Mouse (Mus musculus): ENCODE data around the gene Mtus2. TPM values are rescaled to one million over a fixed set of nuclear protein-coding genes. Genes with fewer than 3 reads are reported as not detected.

Gene Mtus2
- total RNA-seq, 2 experiments from 2014 or later = 0.09 TPM; not detected in 1

DNA sequence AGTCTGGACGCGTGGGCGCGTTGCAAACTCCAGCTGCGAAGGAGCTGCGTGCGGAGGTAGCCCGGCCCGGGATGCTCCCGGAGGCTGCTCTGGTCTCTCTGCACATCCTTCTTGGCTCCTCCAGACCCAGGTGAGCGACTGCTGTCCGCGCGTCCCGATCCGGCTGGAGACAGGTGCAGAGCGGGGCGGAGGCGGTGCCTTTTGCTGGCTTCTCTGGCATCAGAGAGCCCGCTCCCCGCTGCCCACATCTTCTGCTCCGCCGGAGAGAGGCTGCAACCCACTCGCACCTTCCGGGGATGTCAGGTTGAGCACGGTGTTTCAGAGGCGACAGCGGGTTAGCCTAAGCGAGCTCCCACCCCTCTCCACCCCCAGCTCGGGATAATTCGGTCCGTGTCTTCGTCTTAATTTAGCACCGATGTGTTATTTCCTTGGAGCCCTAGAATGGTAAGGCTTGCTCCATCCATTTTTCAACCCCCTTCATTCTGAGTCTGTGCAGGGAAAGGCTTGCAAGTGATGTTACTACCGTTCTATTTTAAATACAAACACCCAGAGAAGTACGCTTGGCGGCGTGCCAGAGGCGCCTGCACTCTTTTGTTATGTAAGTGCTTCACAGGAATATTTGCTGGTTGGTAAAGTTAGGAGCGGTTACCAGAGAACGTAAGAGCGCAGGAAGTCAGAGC is 612 bp downstream of the Mtus2 start:
- peak; percentile 2 for DNase-seq (ENCODE audit: low spot score)

DNA sequence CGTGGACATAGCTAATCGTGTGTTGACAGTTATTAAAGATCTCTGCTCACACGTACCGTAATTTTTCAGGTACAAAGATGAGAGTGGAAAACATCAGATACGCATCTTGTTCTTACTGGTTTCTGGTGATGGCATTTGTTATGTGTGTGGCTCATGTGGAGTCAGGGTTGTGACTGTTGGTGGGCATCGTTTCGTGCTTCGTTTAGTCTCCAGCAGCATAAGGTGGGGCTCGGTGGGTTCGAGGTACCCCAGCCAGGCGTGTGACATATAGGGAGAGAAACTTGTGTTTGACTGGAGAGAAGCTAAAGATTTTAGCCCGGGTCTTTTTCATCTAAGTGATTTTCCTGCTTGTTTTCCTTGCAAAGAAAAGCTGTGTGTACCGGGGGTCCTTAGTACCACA is 1.4 kb downstream of the Mtus2 start:
- DNase-seq (ENCODE audit: low spot score) = no peak

DNA sequence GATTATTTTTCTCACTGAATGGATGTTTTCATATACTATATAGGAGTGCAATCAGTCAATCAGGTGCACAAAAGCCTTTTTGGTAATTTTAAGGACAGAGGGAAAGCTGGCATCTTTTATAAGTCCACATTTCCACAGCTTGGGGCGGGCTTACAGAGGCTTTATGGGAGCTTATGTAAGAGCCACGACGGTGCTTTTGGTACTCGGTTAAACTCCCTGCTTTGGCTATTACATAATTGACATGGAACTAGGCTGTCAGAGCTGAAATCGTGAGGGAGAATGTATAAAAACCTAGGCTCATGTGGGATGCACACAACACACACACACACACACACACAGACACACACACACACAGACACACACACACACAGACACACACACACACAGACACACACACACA is 2.0 kb downstream of the Mtus2 start:
- DNase-seq (ENCODE audit: low spot score) = no peak

DNA sequence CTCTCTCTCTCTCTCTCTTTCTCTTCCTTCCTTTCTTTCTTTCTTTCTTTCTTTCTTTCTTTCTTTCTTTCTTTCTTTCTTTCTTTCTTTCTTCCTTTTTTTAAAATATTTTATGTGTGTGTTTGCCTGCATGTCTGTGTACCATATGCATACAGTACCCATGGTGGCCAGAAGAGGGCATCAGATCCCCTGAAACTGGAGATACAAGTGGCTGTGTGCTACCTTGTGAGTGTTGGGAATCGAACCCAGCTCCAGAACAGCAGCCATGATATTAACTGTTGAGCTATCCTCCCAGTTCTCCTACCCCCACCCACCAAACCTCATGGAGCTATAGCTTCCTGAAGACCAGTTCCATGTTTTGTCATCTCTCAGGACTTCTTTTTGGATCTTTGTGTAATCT is 3.7 kb downstream of the Mtus2 start:
- no peak for DNase-seq (ENCODE audit: low spot score)

DNA sequence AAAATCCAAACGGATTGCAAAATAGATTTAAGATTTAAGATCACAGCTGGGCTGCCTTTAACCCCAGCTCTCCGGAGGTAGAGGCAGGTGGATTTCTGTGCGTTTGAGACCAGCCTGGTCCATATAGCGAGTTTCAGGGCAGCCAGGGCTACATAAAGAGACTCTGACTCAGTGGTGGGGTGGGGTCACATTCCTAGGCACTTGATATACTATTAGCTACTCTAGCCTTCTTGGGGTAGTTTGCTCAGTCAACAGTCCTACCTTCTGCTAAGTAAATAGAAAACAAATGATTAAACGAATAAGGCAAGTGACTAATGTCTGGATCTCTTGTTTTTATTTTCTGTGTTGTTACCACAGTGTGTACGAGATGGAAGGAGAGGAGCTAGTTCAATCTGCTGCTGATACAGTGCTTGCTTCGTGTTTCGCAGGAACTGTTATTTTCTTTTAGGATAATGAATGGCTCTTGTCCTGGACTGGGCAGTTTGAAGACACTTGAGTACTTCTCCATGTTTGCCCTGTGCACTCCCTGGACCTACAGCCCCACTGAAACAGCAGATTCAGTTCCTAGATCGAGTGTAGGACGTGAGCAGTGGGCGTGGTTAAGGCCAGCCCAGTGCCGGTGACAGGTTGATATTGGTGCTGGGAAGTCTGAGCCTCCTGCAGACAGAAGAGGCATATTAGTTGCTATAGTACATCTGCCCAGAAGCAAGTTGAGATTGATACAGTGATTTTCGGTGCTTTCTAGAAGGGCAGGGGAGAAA is 6.9 kb downstream of the Mtus2 start:
- no peak for DNase-seq (ENCODE audit: low spot score)

DNA sequence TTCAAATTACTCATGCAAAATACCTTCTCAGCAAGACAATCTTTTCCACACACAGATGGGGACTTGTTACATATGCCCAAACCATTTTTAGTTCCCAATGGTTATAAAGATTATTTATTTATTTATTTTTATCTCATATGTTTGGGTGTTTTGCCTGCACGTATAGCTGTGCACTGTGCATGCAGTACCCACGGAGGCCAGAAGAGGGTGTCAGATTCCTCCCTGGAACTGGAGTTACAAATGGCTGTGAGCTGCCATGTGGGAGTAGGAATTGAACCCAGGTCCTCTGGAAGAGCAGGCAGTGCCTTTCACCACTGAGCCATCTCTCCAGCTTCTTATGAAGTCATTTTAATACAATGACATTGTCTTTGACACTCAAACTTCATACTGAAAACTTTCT is 7.7 kb downstream of the Mtus2 start:
- DNase-seq (ENCODE audit: low spot score) = no peak

DNA sequence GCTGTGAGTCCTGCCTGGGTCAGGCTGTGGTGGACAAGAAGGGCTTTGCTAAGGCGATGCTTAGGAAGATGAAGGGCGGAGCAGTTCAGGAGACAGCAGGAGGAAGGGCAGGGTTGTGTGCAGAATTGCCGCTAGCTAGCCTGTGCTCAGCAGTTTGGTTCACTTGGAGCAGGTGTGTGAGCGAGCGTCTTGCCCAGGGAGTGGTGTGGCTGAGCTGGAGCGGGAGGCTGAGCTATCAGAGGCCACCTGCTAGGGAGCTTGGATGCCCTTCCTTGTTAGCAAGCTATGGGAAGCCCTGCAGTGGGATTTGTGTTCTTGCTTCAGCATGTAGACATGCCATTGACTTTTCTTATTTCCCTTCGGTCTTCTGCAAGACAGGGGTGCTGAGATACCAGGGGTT is 9.5 kb downstream of the Mtus2 start:
- DNase-seq (ENCODE audit: low spot score) = no peak

DNA sequence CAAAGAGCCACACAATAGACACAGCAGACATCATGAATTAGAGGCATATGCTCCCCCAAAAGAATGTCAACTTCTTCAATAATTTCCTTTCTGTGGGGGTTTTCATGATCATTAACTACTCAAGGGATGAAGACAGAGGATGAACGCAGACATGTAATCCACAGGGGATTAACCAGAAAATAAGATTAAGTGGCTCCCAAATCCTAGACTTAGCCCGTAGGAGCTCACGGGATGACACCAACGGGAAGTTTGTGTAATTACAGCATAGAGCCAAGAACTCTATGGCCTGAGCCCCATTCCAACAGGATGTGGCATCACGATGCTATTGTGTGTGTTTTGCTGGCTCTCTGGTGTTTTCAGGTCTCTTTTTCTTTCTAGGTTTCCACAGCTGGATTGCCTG is 12.4 kb downstream of the Mtus2 start:
- DNase-seq (ENCODE audit: low spot score) = no peak

DNA sequence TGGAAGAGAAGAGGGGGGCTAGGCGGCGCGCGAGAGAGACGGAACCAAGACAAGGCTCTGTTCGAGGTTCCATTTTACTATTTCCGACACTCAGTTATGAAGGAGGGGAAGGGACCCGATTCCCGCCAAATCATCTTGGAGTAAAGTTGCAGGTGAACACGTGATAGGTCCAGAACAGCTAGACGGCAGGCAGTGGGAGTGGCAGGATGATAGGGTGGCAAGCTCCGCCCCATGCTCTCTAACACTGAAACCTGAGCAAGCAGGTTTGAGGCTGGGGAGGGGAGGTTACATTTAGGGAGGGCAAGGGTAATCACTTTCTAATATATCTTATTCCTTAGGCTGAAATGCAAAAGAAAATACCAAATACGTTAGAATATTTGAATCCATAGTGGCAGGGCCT is 18.9 kb downstream of the Mtus2 start:
- DNase-seq (ENCODE audit: low spot score) = no peak

DNA sequence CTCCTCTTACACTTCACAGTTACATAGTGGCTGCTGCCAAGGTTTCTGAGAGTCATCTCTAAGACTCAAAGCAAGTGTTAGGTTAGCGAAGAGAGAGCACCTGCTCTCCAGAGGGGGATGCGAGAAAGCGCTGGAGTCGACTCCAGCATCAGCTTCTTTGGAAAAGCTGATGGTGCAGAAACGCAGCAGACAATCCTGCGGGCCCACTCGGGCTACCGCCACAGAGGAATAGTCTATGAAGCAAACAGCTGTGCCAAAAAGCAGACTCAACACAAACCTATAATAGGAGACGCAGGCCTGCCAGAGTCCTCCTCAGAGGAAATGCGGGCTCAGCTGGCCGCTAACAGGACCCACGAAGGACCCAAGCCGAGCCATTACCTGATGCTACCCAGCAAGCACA is 23.5 kb downstream of the Mtus2 start:
- no peak for DNase-seq (ENCODE audit: low spot score)

DNA sequence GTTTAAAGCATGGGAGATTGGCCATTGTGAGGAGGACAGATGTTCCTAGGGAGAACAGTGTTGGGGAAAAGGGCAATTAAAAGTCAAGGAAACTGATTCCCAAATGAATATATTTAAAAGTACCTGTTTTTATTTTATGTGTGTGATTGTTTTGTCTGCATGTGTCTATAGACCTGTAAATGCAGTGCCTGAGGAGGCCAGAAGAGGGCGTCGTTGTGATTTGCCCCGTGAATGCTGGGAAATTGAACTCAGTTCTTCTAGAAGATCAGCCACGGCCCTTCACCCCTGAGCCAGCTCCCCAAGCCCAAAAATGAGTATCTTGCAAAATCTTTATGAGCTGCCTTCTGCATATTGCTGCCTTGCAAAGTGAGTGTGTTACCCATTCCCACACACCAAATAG is 33.2 kb downstream of the Mtus2 start:
- DNase-seq (ENCODE audit: low spot score) = no peak

DNA sequence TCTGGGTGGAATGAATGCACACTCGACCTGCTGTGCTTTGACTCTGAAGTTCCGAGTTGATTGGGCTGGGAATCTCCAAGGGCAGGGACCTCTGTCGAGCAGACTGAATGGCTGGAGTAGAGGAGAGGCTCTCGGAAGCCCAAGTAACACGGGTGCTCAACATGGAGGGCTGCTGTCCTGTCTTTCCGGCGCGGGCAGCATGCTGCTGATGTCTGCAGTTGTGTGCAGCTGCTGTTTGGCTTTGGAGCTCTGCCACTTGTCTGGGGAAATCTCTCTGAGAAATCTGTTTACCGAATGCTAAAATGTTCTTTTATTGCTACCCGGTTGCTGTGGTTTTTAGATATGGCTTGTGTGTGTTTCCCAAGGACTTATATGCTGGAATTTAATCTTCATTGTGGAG is 33.7 kb downstream of the Mtus2 start:
- no peak for DNase-seq (ENCODE audit: low spot score)

DNA sequence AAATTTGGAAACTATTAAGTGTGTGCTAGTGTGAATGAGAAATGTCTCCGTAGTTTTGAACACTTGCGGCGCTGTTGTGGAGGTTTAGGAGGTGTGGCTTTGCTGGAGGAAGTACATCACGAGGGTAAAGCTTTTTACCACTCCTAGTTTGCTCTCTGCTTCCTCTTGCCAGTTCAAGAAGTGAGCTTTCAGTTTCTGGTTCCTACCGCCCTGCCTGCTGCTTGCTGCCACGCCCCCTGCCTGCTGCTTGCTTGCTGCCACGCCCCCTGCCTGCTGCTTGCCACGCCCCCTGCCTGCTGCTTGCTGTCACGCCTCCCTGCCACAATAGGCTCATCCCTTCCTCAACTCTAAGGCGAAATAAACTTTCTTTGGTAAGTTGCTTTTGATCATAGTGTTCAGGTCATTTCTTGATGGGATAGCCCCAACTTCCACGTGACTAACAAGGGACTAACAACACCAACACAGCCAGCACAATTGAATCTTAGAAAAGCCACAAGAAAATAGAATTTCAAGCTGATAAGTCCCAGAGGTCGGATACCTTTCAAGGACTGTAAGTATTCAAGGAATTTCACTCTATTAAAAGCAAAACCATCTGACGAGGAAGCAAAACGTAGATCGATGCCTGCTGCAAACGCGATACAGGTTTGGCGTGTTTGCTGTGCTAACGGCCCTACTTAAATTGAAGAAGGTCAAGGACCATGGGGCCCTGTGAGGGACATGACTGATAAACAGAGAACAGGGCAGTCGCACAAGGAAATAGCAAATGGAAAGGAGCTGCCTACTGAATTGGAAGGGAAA is 35.7 kb downstream of the Mtus2 start:
- DNase-seq (ENCODE audit: low spot score) = peak; percentile 53

DNA sequence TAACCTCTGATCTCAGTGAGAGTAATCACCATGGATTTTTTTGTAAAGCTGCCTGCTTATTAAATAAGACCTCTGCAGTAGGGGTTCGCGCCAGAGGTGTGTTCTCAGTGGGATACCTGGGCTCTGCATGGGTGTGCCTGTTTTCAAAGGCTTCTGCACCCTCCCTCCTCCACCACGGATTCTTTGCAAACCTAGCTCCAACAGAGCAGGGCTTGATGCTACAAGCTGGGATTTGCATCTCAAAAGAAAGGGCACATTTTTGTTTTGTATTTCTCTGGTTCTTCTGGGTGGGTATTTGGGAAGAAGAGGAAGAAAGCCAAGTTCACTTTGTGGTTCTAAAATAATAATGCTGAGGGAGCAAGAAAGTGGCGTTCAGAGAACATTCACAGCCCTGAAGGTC is 48.1 kb downstream of the Mtus2 start:
- DNase-seq (ENCODE audit: low spot score) = no peak

DNA sequence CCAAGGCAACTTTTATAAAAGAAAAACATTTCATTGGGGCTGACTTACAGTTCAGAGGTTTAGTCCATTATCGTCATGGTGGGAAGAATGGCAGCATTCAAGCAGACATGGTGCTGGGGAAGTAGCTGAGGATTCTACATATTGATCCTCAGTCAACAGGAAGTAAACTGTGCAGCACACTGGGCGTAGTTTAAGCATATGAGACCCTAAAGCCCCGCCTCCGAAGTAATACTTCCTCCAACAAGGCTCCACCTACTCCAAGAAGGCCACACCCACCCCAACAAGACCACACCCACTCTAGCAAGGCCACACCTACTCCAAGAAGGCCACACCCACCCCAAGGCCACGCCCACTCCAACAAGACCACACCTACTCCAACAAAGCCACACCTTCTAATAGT is 55.0 kb downstream of the Mtus2 start:
- DNase-seq (ENCODE audit: low spot score) = no peak

DNA sequence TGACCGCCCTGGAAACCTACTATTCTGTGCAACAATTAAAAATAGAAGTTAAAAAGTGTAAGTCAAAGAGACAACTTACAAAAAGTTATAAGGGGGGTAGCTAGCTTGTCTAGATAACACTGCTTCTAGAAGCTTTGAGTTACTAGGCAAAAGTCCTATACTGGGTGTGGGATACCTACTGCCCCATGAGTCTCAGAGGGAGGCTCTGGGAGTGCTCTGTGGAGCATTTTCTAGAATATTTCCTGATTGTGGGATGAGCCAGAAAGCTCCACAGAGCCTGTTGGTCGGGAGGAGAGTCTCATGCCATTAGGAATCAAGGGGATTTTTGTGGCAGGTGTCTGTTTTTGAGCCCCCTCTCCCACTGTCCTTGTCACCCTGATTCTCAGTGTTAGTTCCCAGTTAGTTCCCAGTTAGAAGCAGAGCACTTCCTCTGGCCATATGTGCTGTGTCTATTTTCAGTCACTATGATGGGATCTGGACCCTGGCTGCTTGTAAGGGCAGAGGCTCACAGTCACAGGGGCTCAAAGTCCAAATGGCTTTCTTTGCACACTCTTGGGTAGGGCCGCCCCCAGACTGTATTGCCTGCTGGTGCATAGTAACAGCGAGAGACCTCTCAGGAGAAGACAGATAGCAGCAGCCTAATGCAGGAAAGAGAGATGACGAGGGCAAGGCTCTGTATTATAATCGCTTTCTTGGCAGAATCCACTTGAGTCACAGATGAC is 57.2 kb downstream of the Mtus2 start:
- DNase-seq (ENCODE audit: low spot score) = no peak

DNA sequence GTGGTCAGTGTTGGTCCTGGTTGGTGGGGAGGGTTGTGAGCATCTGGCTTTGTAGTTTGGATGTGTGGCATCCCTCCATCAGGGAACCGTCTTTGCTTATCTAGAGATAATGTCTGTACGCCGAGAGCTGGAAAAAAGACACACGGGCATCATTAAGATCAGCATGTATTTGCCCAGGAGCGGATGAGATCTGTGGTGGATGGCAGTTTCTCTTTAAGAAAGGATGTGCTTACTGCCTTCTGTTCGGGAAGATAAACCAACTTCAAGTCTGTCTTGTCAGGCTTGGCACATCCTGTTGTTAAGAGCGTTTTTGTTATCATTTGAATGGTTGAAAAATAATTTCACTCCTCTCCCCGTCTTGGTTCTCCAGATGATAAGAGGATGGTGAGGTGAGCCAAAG is 58.3 kb downstream of the Mtus2 start:
- no peak for DNase-seq (ENCODE audit: low spot score)

DNA sequence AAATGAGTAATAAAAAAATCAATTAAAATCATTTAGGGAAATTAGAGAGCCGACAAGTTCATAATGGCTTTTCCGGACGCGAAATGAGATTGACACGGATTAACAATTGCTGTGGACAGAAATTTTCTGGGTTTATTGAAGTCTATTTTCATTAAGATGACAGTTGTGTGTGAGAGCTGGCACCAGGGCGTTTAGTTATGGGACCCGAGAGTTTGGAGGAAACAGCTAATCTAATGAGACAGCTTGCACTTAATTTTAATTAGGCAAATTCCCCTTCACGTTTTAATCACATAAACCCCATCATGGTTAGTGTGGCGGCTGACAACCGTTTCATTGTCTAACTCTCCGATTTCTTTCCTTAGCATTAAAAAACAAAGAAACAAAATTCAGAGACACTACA is 60.3 kb downstream of the Mtus2 start:
- no peak for DNase-seq (ENCODE audit: low spot score)

DNA sequence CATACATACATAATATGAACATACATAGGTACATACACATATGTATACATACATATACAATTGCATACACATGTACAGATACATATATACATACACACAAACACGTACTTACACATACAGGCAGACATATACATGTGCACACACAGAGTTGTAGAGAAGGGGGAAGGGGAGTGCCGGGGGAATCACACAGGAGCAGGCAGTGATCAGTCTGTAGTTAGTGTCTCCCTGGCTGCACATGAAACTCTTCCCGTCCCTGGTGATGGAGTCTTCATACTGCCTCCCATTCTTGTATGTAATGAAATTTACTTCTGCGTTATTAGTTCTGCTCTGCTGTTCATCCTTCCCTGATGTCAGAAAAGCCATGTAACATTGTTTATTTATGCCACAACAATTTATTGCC is 65.7 kb downstream of the Mtus2 start:
- DNase-seq (ENCODE audit: low spot score) = no peak

DNA sequence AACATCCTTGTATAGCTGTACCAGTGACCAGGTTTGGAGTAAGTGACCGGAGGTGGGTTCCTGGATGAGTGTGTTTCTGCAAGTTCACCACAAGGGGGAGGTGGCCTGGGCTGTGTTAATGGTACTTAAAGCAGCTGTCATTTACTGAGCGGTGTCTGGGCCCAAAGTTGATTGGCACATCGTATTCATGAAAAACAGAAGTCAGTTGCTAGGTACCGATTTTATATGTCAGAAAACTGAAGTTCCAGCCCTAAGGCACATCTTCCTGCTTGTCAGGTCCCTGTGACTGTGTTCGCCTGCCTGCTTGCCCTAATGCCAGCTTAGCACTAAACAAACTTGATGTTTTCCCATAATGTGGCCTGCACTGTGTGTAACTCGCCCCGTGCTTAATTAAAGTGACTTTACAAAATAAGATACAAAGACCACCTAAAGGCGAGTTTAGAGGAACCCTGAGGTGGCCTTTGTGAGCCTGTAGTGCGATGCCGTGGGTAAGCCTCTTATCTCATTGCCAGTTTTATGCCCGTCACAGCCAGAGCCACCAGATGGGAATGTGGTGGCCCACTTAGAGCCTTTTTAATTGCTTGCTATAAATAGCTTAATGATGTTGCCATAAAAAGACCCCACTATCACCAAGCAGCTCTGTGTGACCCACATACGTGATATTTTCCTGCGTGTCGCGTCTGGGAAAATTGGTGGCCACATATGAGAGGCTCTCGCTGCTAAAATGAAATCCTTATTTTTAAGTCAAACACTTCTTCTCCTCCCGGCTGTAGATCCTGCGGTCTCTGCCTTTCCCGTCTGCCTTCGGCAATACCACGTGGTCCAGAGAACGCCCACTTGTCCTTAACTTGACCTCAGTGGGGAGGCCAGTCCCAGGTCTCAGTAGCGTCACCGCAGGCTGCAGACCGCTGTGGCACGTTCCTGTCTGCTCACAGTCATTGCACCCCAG is 69.6 kb downstream of the Mtus2 start:
- DNase-seq (ENCODE audit: low spot score) = no peak

DNA sequence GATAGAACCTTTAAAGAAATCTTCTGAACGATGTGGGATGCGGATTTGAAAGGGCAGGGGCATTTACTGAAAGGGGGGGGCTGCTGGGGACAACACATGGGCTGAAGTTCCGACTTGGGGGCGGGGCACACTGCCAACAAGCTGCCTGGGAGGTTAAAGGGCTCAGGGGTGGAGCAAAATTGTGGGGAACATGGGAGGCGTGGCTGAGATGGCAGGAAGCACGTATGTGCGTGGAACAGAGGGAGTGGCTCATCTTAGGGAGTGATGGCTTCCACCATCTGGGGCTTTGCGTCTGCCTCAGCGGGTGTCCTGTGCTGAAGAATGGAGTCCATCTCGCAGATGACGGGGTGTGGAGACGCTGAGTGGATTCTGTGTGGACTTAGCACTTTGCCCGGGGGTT is 70.9 kb downstream of the Mtus2 start:
- no peak for DNase-seq (ENCODE audit: low spot score)
